Mouse (Mus musculus) ES-Bruce4 (cell line): ENCODE measurements around the gene Ap1s3.

ENCODE experiments used
- CTCF ChIP-seq: IDR thresholded peaks from one replicate; pipeline ENCODE4 v1.8.1; 2011; ENCODE audit warnings: low read depth, low read length
- EP300 ChIP-seq: IDR thresholded peaks from 2 replicates; pipeline ENCODE4 v1.6.1; 2011; ENCODE audit warnings: low read depth, low read length; ENCODE audit not compliant: insufficient read depth

- TF ChIP-seq EP300 = no peak
- TF ChIP-seq CTCF = no peak
Measured at GRCm38 (mm10) chr1:79678117-79678684, 6.4 kb upstream of the Ap1s3 start.
